Mouse (Mus musculus) forebrain, embryonic 16.5 days (tissue): ENCODE results near the gene Mettl2. TPM values are rescaled to one million over a fixed set of nuclear protein-coding genes. Genes with fewer than 3 reads are reported as not detected.

ENCODE experiments used
- ATAC-seq: fragments of 200-750 bp; cut with Nextera tagmentation; 2 replicates; pipeline ENCODE4 v1.8.0; 2017; ENCODE audit warnings: mild to moderate bottlenecking, moderate library complexity
- H3K27ac ChIP-seq: fragments of 300-500 bp; sonication (generic); 2 replicates; pipeline ENCODE4 v1.5.1; 2014; ENCODE audit warnings: low read length, control low read depth
- H3K27me3 ChIP-seq: fragments of 300-500 bp; sonication (generic); replicated peaks from 2 replicates; pipeline ENCODE4 v1.6.1; 2014; ENCODE audit warnings: low read length; ENCODE audit not compliant: control insufficient read depth, insufficient read depth
- H3K36me3 ChIP-seq: fragments of 300-500 bp; sonication (generic); 2 replicates; pipeline ENCODE4 v1.6.1; 2014; ENCODE audit not compliant: control insufficient read depth, insufficient read depth
- H3K4me1 ChIP-seq: fragments of 300-500 bp; sonication (generic); replicated peaks from 2 replicates; pipeline ENCODE4 v1.6.1; 2014; ENCODE audit warnings: low read length; ENCODE audit not compliant: control insufficient read depth, insufficient read depth
- H3K4me2 ChIP-seq: fragments of 300-500 bp; sonication (generic); 2 replicates; pipeline ENCODE4 v1.6.1; 2014; ENCODE audit warnings: mild to moderate bottlenecking, low read length, control low read depth
- H3K4me3 ChIP-seq: fragments of 300-500 bp; sonication (generic); replicated peaks from 2 replicates; pipeline ENCODE4 v1.5.1; 2014; ENCODE audit warnings: mild to moderate bottlenecking, low read length, control low read depth
- H3K9ac ChIP-seq: fragments of 300-500 bp; sonication (generic); replicated peaks from 2 replicates; pipeline ENCODE4 v1.6.1; 2014; ENCODE audit warnings: low read depth, low read length, control low read depth
- H3K9me3 ChIP-seq: fragments of 300-500 bp; sonication (generic); 2 replicates; pipeline ENCODE4 v1.6.1; 2016; ENCODE audit warnings: low read length; ENCODE audit not compliant: control insufficient read depth
- WGBS: fragments of 180-500 bp; shearing (Covaris S2); extraction: QIAGEN DNeasy Blood & Tissue Kit; methylation state at CpG from one replicate; pipeline ENCODE4 v1.1.7; 2014; 5-methylcytosine and 5-hydroxymethylcytosine counted together
- polyA plus RNA-seq: library from polyadenylated mRNA; unstranded; fragments of >200 nt; fragmentation: Nextera tagmentation; extraction: Ambion mirVana; gene quantifications from 2 replicates; pipeline ENCODE4 v1.2.1, GENCODE M21; 2015

The Mettl2 gene
- polyA plus RNA-seq, 1 experiment from 2014 or later: 30.7 TPM

DNA sequence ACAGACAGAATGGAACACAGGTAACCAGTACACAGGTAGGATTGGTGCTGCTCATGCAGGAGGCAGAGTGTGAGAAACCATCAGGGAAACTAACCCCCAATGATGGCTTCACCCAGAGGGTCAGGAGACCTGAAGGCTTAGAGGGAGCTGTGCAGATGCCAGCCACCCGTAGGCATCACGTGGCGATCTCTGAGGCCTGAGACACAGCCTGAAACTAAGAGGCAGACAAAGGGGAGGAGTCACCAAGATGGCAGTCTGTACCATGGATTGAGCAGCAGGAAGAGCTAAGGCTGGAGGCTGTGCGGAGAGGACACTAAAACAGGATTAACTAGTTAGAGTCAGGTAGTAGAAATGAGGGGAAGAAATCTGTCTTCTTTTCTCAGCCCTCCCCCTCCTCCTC is 24.5 kb downstream of the Mettl2 start:
- no peaks in the 10 kb centered on the region for H3K9me3 ChIP-seq
- H3K36me3 ChIP-seq: no peaks in the 10 kb centered on the region
- no peak overlapping the region for H3K9ac ChIP-seq
- H3K4me2 ChIP-seq: no peak overlapping the region
- H3K27ac ChIP-seq: no peak overlapping the region
- H3K27me3 ChIP-seq: no peaks in the 10 kb centered on the region
- no peak overlapping the region for H3K4me3 ChIP-seq
- no peak for ATAC-seq
- 57% methylated on average over 4 of the region's 4 CpGs for WGBS
- H3K4me1 ChIP-seq: 0 out of 2 replicates have a peak, but pooled peaks cover 3% of the 10 kb centered on the region

DNA sequence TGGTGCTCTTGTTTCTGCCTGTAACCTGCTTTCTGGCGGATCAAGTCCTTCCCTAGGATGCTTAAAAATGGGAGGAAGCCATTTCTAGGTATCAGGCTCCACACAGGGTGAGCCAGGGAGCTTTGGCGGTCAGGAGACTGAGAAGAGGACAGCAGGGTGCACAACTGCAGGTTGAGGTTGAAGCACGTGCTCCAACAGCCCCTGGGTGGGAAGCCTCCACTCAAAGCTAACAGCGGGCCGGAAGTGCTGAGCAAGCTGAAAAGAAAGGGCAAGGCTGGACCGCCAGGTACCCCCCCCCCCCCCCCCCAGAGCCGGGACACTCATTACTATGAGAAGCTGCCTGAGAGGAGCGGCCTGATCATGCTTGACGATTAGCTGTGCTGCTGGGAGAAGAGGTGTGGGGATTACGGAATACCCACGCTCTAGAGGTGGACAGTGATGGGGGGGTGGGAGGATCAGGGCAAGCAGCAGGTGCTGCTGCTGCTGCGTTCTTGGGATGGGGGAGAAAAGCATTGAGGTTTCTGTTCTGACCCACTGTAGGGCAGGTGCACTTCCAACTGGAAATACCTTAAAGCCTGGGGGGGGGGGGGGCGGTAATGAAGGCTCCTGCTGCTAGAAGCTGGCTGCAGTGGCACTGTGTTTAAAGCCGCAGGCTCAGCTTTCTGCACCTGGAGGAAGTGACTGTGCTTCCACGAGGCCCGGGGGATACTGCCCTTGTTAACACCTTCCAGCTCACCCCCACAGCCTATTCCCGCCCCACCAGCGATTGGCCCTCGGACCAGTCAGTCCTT is 25.2 kb downstream of the Mettl2 start:
- no peak for ATAC-seq
- WGBS: 25% methylated on average over 18 of the region's 19 CpGs
- no peaks in the 10 kb centered on the region for H3K9me3 ChIP-seq
- no peak overlapping the region for H3K27ac ChIP-seq
- H3K4me2 ChIP-seq: peak overlapping the region; percentile 17; the same call in 1 of the 2 replicates
- H3K4me1 ChIP-seq: 0 out of 2 replicates have a peak, but pooled peaks cover 3% of the 10 kb centered on the region
- H3K27me3 ChIP-seq: no peaks in the 10 kb centered on the region
- no peak overlapping the region for H3K4me3 ChIP-seq
- H3K9ac ChIP-seq: no peak overlapping the region; the same call in 1 of the 2 replicates
- H3K36me3 ChIP-seq: no peaks in the 10 kb centered on the region

- no peak overlapping the region for H3K9ac ChIP-seq
- H3K4me3 ChIP-seq: no peak overlapping the region
- no peaks in the 10 kb centered on the region for H3K27me3 ChIP-seq
- ATAC-seq: no peak
- no peaks in the 10 kb centered on the region for H3K36me3 ChIP-seq
- no peak overlapping the region for H3K4me2 ChIP-seq
- WGBS: 77% methylated on average over 2 of the region's 4 CpGs
- H3K4me1 ChIP-seq: 0 out of 2 replicates have a peak, but pooled peaks cover 3% of the 10 kb centered on the region
- no peaks in the 10 kb centered on the region for H3K9me3 ChIP-seq
- no peak overlapping the region for H3K27ac ChIP-seq
These were observed 25.7 kb downstream of the Mettl2 start for GRCm38 (mm10) chr11:105152017-105152300.

DNA sequence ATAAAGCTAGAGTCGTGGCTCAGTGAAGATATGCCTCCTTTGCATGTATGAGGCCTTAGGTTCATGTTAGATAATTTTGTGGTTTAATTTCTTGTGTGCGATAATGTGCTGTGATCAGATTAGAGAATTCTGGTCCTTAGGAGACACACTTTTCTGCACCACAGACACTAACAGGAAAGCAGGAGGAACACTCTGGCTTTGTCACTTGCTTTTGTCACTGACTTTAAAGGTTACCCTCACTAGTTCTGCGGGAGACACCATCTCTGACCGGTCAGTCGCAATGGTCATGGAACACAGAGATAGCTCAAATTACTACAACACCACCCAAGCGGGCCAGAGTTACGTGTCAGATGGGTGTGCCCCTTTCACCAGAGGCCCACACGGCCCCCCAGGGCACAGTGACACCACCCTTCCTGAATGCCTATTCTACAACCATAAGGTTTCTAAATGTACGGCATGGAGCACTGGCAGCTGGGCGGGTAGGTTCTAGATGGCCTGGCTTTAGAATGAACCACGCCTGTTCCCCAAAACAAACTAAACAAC is 26.2 kb downstream of the Mettl2 start:
- 84% methylated on average over 11 of the region's 11 CpGs for WGBS
- no peaks in the 10 kb centered on the region for H3K27me3 ChIP-seq
- no peak overlapping the region for H3K4me2 ChIP-seq
- H3K4me1 ChIP-seq: 0 out of 2 replicates have a peak, but pooled peaks cover 3% of the 10 kb centered on the region
- ATAC-seq: no peak
- H3K9ac ChIP-seq: no peak overlapping the region
- H3K9me3 ChIP-seq: no peaks in the 10 kb centered on the region
- no peak overlapping the region for H3K27ac ChIP-seq
- no peak overlapping the region for H3K4me3 ChIP-seq
- no peaks in the 10 kb centered on the region for H3K36me3 ChIP-seq

DNA sequence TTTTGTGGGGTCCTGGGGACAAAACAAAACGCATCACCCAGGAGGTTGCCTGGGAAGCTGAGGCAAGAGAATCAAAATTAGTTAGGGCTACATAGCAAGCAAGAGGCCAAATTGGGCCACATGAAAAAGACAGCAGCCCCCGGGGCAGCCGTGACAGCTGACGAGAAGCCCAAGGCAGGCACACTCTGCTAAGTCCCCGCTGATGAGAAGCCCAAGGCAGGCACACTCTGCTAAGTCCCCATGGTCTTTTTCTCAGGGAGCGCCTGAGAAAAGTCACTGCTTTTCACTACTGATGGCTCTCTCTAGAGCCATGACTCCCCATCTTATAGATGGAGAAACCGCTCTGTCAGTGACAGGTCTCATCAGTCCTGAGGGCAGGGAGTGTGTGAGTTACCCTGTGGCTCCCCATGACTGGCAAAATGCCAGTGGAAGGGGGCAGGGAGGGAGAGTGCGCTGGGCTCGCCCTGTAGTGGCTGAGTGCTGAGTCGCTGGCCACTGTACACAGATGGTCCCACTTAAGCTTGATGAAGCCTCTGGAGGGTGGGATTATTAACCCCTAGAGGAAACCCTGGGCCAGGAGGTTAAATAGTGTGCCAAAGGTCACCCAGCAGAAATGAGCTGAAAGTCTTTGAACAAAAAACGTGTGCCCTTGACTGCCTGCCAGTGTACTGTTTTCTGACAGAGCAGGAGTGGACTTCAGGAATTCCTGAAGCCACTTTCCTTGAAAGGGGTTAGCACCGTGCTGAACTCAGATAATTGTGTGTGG is 27.0 kb downstream of the Mettl2 start:
- no peak overlapping the region for H3K4me3 ChIP-seq
- no peaks in the 10 kb centered on the region for H3K9me3 ChIP-seq
- H3K36me3 ChIP-seq: no peaks in the 10 kb centered on the region
- H3K4me2 ChIP-seq: no peak overlapping the region
- no peaks in the 10 kb centered on the region for H3K27me3 ChIP-seq
- H3K27ac ChIP-seq: no peak overlapping the region
- WGBS: 35% methylated on average over 12 of the region's 12 CpGs
- H3K9ac ChIP-seq: no peak overlapping the region; the same call in 1 of the 2 replicates
- 0 out of 2 replicates have a peak, but pooled peaks cover 3% of the 10 kb centered on the region for H3K4me1 ChIP-seq
- ATAC-seq: peak; percentile 57; the same call in 1 of the 2 replicates

- WGBS: 83% methylated on average over 4 of the region's 4 CpGs
- no peak overlapping the region for H3K27ac ChIP-seq
- no peak overlapping the region for H3K9ac ChIP-seq
- ATAC-seq: no peak
- H3K4me2 ChIP-seq: no peak overlapping the region
- no peaks in the 10 kb centered on the region for H3K36me3 ChIP-seq
- 0 out of 2 replicates have a peak, but pooled peaks cover 3% of the 10 kb centered on the region for H3K4me1 ChIP-seq
- H3K4me3 ChIP-seq: no peak overlapping the region
- H3K9me3 ChIP-seq: no peaks in the 10 kb centered on the region
- H3K27me3 ChIP-seq: no peaks in the 10 kb centered on the region
These were observed 29.7 kb downstream of the Mettl2 start for GRCm38 (mm10) chr11:105155915-105156314.

- no peak for ATAC-seq
- Histone ChIP-seq H3K27me3 (no peaks in the 10 kb centered on the region), H3K27ac (no peak overlapping the region), H3K9ac (no peak overlapping the region), H3K4me1 (no peaks in the 10 kb centered on the region), H3K36me3 (no peaks in the 10 kb centered on the region), H3K4me2 (no peak overlapping the region), H3K9me3 (no peaks in the 10 kb centered on the region), H3K4me3 (no peak overlapping the region)
- WGBS: 88% methylated on average over 19 of the region's 19 CpGs
These were observed 30.6 kb downstream of the Mettl2 start for GRCm38 (mm10) chr11:105156748-105157267.

DNA sequence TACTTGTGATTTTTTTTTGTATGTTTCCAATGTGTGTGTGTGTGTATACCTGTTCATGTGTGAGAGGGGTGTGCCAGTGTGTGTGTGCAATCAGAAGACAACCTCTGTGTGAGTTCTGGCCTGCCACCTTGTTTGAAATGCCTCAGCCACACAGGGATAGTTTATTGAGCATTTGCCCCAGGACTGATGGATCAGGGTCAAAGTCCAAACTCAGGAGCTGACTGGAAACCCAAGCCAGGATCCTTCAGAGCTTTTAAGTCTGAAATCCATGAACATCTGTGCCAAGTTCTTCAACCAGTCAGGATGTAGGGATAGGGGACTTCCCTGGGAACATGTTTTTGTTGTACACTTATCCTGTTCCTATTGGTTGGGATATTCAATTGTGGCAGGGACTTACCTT is 31.8 kb downstream of the Mettl2 start:
- H3K36me3 ChIP-seq: no peaks in the 10 kb centered on the region
- no peaks in the 10 kb centered on the region for H3K4me1 ChIP-seq
- no peak overlapping the region for H3K4me3 ChIP-seq
- no peak overlapping the region for H3K27ac ChIP-seq
- H3K27me3 ChIP-seq: no peaks in the 10 kb centered on the region
- no peak overlapping the region for H3K4me2 ChIP-seq
- no peak for ATAC-seq
- H3K9ac ChIP-seq: no peak overlapping the region
- H3K9me3 ChIP-seq: 0 out of 2 replicates have a peak, but pooled peaks cover 2% of the 10 kb centered on the region

GRCm38 (mm10) chr11:105159673-105160360 is 33.6 kb downstream of the Mettl2 start:
- 60% methylated on average over 6 of the region's 6 CpGs for WGBS

More at GRCm38 (mm10) chr11:105159673-105160360, 33.6 kb downstream of the Mettl2 start:
- ATAC-seq: no peak
- 0 out of 2 replicates have a peak, but pooled peaks cover 2% of the 10 kb centered on the region for H3K9me3 ChIP-seq
- H3K27ac ChIP-seq: no peak overlapping the region
- H3K27me3 ChIP-seq: no peaks in the 10 kb centered on the region
- no peak overlapping the region for H3K4me2 ChIP-seq
- no peaks in the 10 kb centered on the region for H3K36me3 ChIP-seq
- H3K4me3 ChIP-seq: no peak overlapping the region
- no peaks in the 10 kb centered on the region for H3K4me1 ChIP-seq
- no peak overlapping the region for H3K9ac ChIP-seq
